Mouse (Mus musculus) heart, embryonic 12.5 days (tissue): ENCODE results near the gene Ski. TPM values are rescaled to one million over a fixed set of nuclear protein-coding genes. Genes with fewer than 3 reads are reported as not detected.

Experiments used
- ATAC-seq: fragments of 200-750 bp; cut with Nextera tagmentation; 2 replicates; pipeline ENCODE4 v1.8.0; 2017; ENCODE audit warnings: moderate TSS enrichment, moderate library complexity; ENCODE audit not compliant: insufficient number of reproducible peaks, low FRiP score
- H3K27ac ChIP-seq: fragments of 300-500 bp; sonication (generic); 2 replicates; pipeline ENCODE4 v1.5.1; 2016; ENCODE audit warnings: mild to moderate bottlenecking, moderate library complexity; ENCODE audit not compliant: poor library complexity, severe bottlenecking
- H3K27me3 ChIP-seq: fragments of 300-500 bp; sonication (generic); replicated peaks from 2 replicates; pipeline ENCODE4 v1.6.1; 2016; ENCODE audit warnings: mild to moderate bottlenecking, moderate library complexity
- H3K36me3 ChIP-seq: fragments of 300-500 bp; sonication (generic); 2 replicates; pipeline ENCODE4 v1.6.1; 2016; ENCODE audit warnings: mild to moderate bottlenecking, moderate library complexity
- H3K4me1 ChIP-seq: fragments of 300-500 bp; sonication (generic); replicated peaks from 2 replicates; pipeline ENCODE4 v1.6.1; 2016; ENCODE audit warnings: mild to moderate bottlenecking
- H3K4me2 ChIP-seq: fragments of 300-500 bp; sonication (generic); 2 replicates; pipeline ENCODE4 v1.6.1; 2016; ENCODE audit warnings: mild to moderate bottlenecking, moderate library complexity
- H3K4me3 ChIP-seq: fragments of 300-500 bp; sonication (generic); 2 replicates; pipeline ENCODE4 v1.5.1; 2016; ENCODE audit warnings: mild to moderate bottlenecking
- H3K9ac ChIP-seq: fragments of 300-500 bp; sonication (generic); 2 replicates; pipeline ENCODE4 v1.6.1; 2016; ENCODE audit warnings: mild to moderate bottlenecking, moderate library complexity
- H3K9me3 ChIP-seq: fragments of 300-500 bp; sonication (generic); replicated peaks from 2 replicates; pipeline ENCODE4 v1.6.1; 2016; ENCODE audit warnings: mild to moderate bottlenecking, moderate library complexity
- WGBS: fragments of 180-500 bp; shearing (Covaris S2); methylation state at CpG from one replicate; pipeline ENCODE4 v1.1.7; 2016; 5-methylcytosine and 5-hydroxymethylcytosine counted together
- polyA plus RNA-seq: library from polyadenylated mRNA; unstranded; fragments of >200 nt; fragmentation: Nextera tagmentation; extraction: Ambion mirVana; gene quantifications from 2 replicates; pipeline ENCODE4 v1.2.1, GENCODE M21; 2016

The Ski gene
- polyA plus RNA-seq, 1 experiment from 2014 or later: 11.9 TPM

DNA sequence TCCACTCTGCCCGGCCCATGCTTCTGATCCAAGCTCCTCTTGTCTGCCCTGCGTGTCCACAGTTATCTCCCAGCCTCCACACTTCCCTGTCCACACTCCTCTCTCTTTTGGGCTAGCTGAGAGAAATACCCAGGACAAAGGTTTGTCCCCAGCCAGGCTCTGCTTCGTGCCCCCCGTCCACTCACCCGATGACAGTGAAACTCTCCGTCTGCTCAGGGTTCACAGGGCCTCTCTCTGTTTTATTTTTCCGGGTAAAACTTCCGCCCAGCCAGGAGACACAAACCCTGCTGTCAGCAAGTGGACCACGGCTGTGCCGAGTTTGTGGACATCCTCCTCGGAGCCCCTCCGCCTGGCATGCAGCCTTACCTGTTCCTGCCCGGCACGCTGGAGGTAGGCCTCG lies 94.0 kb downstream of the Ski start:
- WGBS: 82% methylated on average over 15 of the region's 15 CpGs
- H3K27ac ChIP-seq: no peak overlapping the region
- no peaks in the 10 kb centered on the region for H3K9me3 ChIP-seq
- no peaks in the 10 kb centered on the region for H3K27me3 ChIP-seq
- H3K4me2 ChIP-seq: no peak overlapping the region
- no peak overlapping the region for H3K4me3 ChIP-seq
- peak overlapping the region; percentile 57; the same call in 1 of the 2 replicates for H3K9ac ChIP-seq
- no peak for ATAC-seq
- no peaks in the 10 kb centered on the region for H3K36me3 ChIP-seq
- H3K4me1 ChIP-seq: peaks cover 85% of the 10 kb centered on the region

DNA sequence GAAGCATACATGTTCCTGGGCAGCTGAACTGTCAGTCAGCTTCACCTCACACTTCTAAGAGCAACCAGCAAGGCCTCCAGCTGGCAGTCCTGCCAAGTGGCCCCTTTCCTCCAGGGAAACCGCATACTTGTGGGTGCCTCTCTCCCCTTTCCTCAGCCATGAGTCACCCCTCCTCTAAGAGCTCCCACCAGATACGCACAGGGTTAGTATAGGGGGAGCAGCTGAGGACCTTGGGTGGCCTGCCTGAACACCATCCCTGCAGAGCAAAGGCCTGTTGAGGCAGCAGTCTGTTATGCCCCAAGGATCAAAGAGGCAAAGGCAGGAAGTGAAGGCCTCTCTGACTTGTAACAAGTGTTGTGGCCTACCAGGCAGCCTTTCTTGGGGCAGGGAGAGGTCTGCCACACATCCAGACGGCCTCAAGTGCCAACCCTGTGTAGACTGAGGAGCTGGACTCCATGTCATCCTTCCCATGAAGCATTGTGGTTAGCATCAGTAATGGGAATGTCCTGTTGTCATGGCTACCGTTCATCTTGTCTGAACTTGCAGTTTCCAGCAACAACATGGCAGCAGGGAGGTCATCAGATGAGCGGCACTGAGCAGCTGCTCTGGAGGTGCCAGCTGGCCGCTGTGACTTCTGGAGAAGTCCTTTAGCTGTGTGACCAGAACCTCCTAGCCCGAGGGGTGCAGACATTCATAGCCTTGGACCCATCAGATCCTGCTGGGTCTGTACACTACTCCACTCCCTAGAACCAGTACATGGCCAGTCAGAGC lies 95.6 kb downstream of the Ski start:
- Histone ChIP-seq H3K4me2 (no peak overlapping the region), H3K9ac (peak overlapping the region; percentile 26; the same call in 1 of the 2 replicates), H3K27me3 (no peaks in the 10 kb centered on the region), H3K9me3 (no peaks in the 10 kb centered on the region), H3K4me3 (no peak overlapping the region), H3K36me3 (no peaks in the 10 kb centered on the region), H3K4me1 (peaks cover 84% of the 10 kb centered on the region), H3K27ac (peak overlapping the region; percentile 35; the same call in 1 of the 2 replicates)
- ATAC-seq: no peak
- WGBS: 67% methylated on average over 7 of the region's 7 CpGs

DNA sequence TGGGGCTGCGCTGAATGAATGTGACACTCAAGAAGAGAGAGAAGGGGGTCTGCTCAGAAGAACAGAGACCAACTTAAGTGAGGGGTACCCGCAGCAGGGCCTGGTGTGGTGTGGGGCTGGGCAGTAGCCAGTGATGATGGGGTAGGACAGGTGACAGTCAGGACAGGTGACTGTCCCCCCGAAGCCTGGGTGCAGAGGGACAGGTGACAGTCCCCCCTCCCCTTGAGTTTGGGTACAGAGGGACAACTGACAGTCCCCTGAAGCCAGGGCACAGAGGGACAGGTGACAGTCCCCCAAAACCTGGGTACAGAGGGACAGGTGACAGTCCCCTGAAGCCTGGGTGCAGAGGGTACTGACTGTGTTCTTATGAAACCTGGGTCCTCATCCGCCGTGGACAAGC lies 96.2 kb downstream of the Ski start:
- Histone ChIP-seq H3K4me2 (no peak overlapping the region), H3K9ac (peak overlapping the region; percentile 26; the same call in 1 of the 2 replicates), H3K4me1 (peaks cover 82% of the 10 kb centered on the region), H3K27me3 (no peaks in the 10 kb centered on the region), H3K4me3 (no peak overlapping the region), H3K9me3 (no peaks in the 10 kb centered on the region), H3K36me3 (no peaks in the 10 kb centered on the region), H3K27ac (0 out of 2 replicates have a peak overlapping the region, but pooled peaks have one; percentile 35)
- ATAC-seq: no peak
- 75% methylated on average over 5 of the region's 5 CpGs for WGBS

DNA sequence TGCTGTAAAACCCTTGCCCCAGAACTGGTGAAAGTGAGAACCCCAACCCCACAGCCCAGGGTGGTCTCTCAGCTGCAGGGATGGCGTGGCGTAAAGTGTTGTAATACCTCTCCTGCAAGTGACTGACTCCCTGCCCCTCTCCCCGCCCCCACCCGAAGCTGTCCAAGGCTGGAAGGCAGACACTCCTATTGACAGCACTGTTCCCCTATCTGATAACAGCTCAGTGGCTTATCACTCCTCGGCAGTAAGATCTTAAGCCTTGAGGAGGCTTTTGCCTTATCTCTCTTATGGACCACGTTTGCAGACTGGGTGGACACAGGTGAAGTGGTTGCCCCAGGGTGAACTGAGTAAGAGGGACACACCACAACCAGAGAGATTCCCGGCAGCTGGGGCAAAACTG lies 97.1 kb downstream of the Ski start:
- Histone ChIP-seq H3K27ac (no peak overlapping the region), H3K4me2 (no peak overlapping the region), H3K4me1 (peaks cover 82% of the 10 kb centered on the region), H3K9me3 (no peaks in the 10 kb centered on the region), H3K27me3 (no peaks in the 10 kb centered on the region), H3K4me3 (no peak overlapping the region), H3K9ac (no peak overlapping the region), H3K36me3 (no peaks in the 10 kb centered on the region)
- no peak for ATAC-seq
- 20% methylated on average over 7 of the region's 7 CpGs for WGBS

DNA sequence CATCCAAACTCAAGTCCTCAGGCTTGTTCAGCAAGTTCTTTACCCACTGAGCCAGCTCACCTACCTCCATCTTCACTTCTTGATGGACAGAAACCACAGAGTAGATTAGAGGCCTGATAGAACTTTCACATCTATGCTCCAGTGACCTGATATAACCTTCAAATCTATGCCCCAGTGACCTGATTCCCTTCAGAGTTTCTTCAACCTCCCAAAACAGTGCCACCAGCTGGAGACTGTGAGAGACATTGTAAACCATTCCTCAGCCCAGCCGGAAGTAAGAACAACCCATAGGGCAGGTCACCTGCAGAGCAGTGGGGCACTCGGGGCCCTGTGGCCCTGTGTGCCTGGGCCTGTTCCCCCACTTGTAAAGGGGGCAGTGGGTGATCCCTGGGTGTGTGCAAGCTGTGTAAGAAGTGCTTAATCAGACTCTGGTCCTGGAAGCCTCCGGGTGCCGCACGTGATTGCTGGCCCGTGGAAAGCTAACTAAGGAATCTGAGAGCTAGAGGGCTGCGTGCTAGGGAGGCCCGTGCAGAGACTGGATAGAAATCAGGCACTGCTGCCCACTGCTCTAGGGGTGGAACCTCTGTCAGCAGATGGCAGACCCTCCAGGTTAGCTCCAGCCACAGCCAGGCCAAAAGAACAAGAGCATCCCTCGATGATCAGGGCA lies 98.4 kb downstream of the Ski start:
- no peaks in the 10 kb centered on the region for H3K9me3 ChIP-seq
- H3K27ac ChIP-seq: 0 out of 2 replicates have a peak overlapping the region, but pooled peaks have one; percentile 84
- H3K27me3 ChIP-seq: no peaks in the 10 kb centered on the region
- no peaks in the 10 kb centered on the region for H3K36me3 ChIP-seq
- 67% methylated on average over 9 of the region's 9 CpGs for WGBS
- H3K4me1 ChIP-seq: peaks cover 73% of the 10 kb centered on the region
- H3K4me3 ChIP-seq: no peak overlapping the region
- ATAC-seq: no peak
- 0 out of 2 replicates have a peak overlapping the region, but pooled peaks have one; percentile 21 for H3K9ac ChIP-seq
- H3K4me2 ChIP-seq: no peak overlapping the region

DNA sequence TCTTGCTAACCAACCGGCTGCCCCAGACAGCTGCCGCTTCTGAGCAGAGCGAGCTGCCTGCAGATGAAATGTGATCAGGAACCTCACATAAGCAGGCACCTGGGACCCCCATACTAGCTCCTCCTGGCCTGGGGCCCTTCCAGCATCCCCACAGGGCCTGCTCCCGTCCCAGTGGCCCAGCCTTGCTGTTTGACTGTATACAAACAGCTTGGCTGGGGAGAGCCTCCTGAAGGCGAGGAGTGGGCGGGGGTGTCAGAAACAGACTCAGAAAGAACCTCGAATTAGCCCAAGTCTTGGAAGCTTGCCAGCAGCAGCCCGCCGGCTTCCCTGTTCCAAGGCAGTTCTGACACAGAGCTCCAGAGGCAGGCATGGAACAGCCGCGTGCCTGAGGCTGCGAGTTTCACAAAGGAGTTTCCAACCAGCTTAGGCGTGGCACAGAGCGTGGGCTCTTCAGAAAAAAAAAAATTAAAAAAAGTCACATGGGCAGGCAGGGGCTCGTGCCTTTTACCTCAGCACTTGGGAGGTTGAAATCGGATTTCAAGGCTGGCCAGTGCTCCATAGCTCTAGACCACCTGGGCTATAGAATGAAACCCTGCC lies 99.8 kb downstream of the Ski start:
- WGBS: 18% methylated on average over 16 of the region's 16 CpGs
- ATAC-seq: peak; percentile 40; the same call in 1 of the 2 replicates
- peaks cover 70% of the 10 kb centered on the region for H3K4me1 ChIP-seq

DNA sequence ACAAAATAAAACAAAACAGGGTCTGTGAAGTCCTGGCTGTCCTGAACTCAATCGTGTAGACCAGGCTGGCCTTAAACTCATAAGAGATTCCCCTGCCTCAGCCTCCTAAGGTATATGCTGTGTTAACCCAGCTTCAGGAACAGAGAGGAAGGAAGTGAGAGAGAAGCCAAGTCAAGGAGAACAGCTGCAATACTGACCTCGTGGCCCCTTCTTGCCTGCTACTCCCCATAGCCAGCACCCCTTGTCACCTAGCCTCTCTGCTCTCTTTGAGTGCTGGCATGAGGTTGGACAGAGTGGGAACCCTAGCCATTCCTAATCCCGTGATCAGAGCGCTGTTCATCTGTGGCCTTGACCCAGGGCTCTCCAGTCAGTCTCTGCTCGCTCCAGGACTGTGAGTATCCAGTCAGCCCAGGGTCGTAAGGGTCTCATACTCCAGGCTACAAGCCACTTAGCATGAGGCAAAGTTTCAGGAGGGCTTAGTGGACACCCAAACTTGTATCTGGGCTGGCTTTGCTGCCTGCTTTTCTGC lies 100.4 kb downstream of the Ski start:
- Histone ChIP-seq H3K4me1 (peaks cover 72% of the 10 kb centered on the region), H3K36me3 (peaks cover 8% of the 10 kb centered on the region; the same call in 1 of the 2 replicates), H3K4me2 (peak overlapping the region; percentile 24; the same call in 1 of the 2 replicates), H3K27ac (peak overlapping the region; percentile 84), H3K4me3 (no peak overlapping the region), H3K9me3 (peaks cover 13% of the 10 kb centered on the region), H3K27me3 (no peaks in the 10 kb centered on the region), H3K9ac (peak overlapping the region; percentile 50; the same call in 1 of the 2 replicates)
- WGBS: 76% methylated on average over 6 of the region's 6 CpGs
- ATAC-seq: no peak

More for the DNA sequence above, 99.8 kb downstream of the Ski start:
- Histone ChIP-seq H3K36me3 (0 out of 2 replicates have a peak, but pooled peaks cover 6% of the 10 kb centered on the region), H3K27me3 (no peaks in the 10 kb centered on the region), H3K27ac (peak overlapping the region; percentile 84), H3K4me2 (peak overlapping the region; percentile 24; the same call in 1 of the 2 replicates), H3K9me3 (peaks cover 7% of the 10 kb centered on the region), H3K4me3 (no peak overlapping the region), H3K9ac (peak overlapping the region; percentile 57)

DNA sequence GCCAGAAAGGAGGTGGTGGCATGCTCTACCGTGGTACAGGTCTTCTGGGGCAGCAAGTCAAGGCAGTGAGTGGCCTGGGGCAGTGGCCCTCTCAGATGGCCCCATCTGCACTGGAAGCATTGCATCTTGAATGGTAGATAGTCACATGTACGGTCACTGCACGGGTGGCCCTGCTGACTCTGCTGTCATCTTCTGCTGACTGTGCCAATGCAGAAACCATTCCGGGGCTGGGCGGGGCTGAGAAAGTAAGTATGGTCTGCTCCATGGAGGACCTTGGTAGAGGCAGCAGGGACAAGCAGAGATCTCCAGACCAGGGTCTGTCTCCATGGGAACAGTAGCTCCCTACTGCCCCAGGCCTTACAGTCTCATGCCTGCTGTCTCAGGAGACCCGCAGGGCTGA lies 101.2 kb downstream of the Ski start:
- no peak overlapping the region for H3K4me2 ChIP-seq
- H3K9me3 ChIP-seq: peaks cover 14% of the 10 kb centered on the region
- H3K36me3 ChIP-seq: peaks cover 8% of the 10 kb centered on the region; the same call in 1 of the 2 replicates
- no peak for ATAC-seq
- H3K9ac ChIP-seq: no peak overlapping the region; the same call in 1 of the 2 replicates
- no peak overlapping the region for H3K4me3 ChIP-seq
- 71% methylated on average over 6 of the region's 6 CpGs for WGBS
- H3K27me3 ChIP-seq: no peaks in the 10 kb centered on the region
- peaks cover 65% of the 10 kb centered on the region for H3K4me1 ChIP-seq
- H3K27ac ChIP-seq: no peak overlapping the region

DNA sequence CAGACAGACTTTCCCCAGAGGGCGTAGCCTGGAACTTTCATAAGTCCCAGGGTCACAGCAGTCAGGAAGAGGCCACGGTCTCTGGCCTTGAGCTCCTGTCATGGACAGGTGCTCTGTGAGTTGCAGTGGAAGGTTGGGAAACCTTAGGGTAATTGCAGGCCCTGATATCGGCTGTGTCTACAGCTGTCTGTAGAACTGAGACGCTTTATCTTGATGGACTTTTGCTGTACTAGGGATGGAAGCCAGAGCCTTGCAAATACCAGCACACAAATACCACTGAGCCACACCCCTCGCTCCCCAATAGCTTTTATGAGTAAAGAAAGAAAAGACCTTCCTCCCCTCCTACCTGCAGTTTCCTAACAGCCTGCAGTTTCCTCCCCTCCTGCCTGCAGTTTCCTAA lies 101.8 kb downstream of the Ski start:
- Histone ChIP-seq H3K9ac (0 out of 2 replicates have a peak overlapping the region, but pooled peaks have one; percentile 15), H3K4me1 (peaks cover 58% of the 10 kb centered on the region), H3K36me3 (peaks cover 8% of the 10 kb centered on the region; the same call in 1 of the 2 replicates), H3K4me3 (no peak overlapping the region), H3K9me3 (peaks cover 14% of the 10 kb centered on the region), H3K4me2 (no peak overlapping the region), H3K27me3 (no peaks in the 10 kb centered on the region), H3K27ac (no peak overlapping the region)
- ATAC-seq: no peak
- 51% methylated on average over 5 of the region's 5 CpGs for WGBS

DNA sequence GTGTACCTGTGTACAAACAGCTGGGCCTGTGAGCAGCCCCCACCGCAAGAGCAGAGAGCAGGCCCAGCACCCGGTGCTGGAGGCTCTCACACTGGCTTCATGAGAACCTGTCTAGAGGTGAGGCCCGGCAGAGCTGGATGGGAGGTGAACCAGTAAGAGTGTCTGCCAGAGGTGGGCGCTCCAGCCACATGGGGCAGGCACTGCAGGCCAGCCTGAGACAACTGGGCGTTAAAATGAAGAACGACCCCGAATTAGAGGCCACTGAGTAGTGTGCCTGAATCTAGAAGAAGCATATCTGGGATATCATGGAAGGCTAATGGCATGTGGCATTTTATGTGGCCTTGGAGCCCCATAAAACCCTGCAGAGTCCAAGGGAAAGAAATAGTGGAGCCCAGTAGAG lies 102.4 kb downstream of the Ski start:
- H3K27me3 ChIP-seq: no peaks in the 10 kb centered on the region
- no peak overlapping the region for H3K9ac ChIP-seq
- peaks cover 8% of the 10 kb centered on the region; the same call in 1 of the 2 replicates for H3K36me3 ChIP-seq
- H3K27ac ChIP-seq: no peak overlapping the region
- peaks cover 53% of the 10 kb centered on the region for H3K4me1 ChIP-seq
- 86% methylated on average over 7 of the region's 7 CpGs for WGBS
- peaks cover 14% of the 10 kb centered on the region for H3K9me3 ChIP-seq
- ATAC-seq: no peak
- no peak overlapping the region for H3K4me2 ChIP-seq
- no peak overlapping the region for H3K4me3 ChIP-seq
